Mouse (Mus musculus): ENCODE results near the gene Lrrc1. TPM values are rescaled to one million over a fixed set of nuclear protein-coding genes. Genes with fewer than 3 reads are reported as not detected.

Lrrc1 gene
- polyA plus RNA-seq, 1 experiment from 2014 or later: 6.8 TPM

GRCm38 (mm10) chr9:77537357-77537756 is 7.3 kb downstream of the Lrrc1 start:
- Histone ChIP-seq H3K4me2 (replicated peaks) (no peak overlapping the region), H3K27ac (no peak overlapping the region), H3K4me1 (peaks cover 11% of the 10 kb centered on the region; the same call in 1 of the 2 replicates), H3K9me3 (no peaks in the 10 kb centered on the region), H3K27me3 (replicated peaks) (no peaks in the 10 kb centered on the region), H3K36me3 (no peaks in the 10 kb centered on the region), H3K9ac (no peak overlapping the region), H3K4me3 (no peak overlapping the region)
- 89% methylated on average over 10 of the region's 10 CpGs for WGBS
- ATAC-seq (ENCODE audit: low FRiP score, low read depth): no peak

- Histone ChIP-seq H3K9ac (no peak overlapping the region), H3K27ac (no peak overlapping the region), H3K36me3 (no peaks in the 10 kb centered on the region), H3K4me3 (no peak overlapping the region), H3K4me1 (peaks cover 11% of the 10 kb centered on the region; the same call in 1 of the 2 replicates), H3K4me2 (replicated peaks) (no peak overlapping the region), H3K27me3 (replicated peaks) (no peaks in the 10 kb centered on the region), H3K9me3 (no peaks in the 10 kb centered on the region)
- no peak for ATAC-seq (ENCODE audit: low FRiP score, low read depth)
- WGBS: 88% methylated on average over 7 of the region's 7 CpGs
Observed at GRCm38 (mm10) chr9:77536832-77537231, 7.8 kb downstream of the Lrrc1 start.

GRCm38 (mm10) chr9:77536286-77536685 is 8.4 kb downstream of the Lrrc1 start:
- Histone ChIP-seq H3K27me3 (replicated peaks) (no peaks in the 10 kb centered on the region), H3K4me3 (no peak overlapping the region), H3K4me2 (replicated peaks) (no peak overlapping the region), H3K36me3 (no peaks in the 10 kb centered on the region), H3K27ac (no peak overlapping the region), H3K4me1 (peaks cover 11% of the 10 kb centered on the region; the same call in 1 of the 2 replicates), H3K9ac (no peak overlapping the region), H3K9me3 (no peaks in the 10 kb centered on the region)
- no peak for ATAC-seq (ENCODE audit: low FRiP score, low read depth)
- WGBS: 80% methylated on average over 6 of the region's 6 CpGs

- 41% methylated on average over 17 of the region's 17 CpGs for WGBS
- peaks cover 11% of the 10 kb centered on the region; the same call in 1 of the 2 replicates for H3K4me1 ChIP-seq
- no peak overlapping the region for H3K27ac ChIP-seq
- H3K9me3 ChIP-seq: no peaks in the 10 kb centered on the region
- H3K4me2 ChIP-seq (replicated peaks): no peak overlapping the region
- H3K27me3 ChIP-seq (replicated peaks): no peaks in the 10 kb centered on the region
- H3K9ac ChIP-seq: no peak overlapping the region
- ATAC-seq (ENCODE audit: low FRiP score, low read depth): no peak
- H3K4me3 ChIP-seq: no peak overlapping the region
- no peaks in the 10 kb centered on the region for H3K36me3 ChIP-seq
Observed at GRCm38 (mm10) chr9:77535021-77535744, 9.5 kb downstream of the Lrrc1 start.

GRCm38 (mm10) chr9:77528379-77529041 is 16.2 kb downstream of the Lrrc1 start:
- Histone ChIP-seq H3K9ac (no peak overlapping the region), H3K4me1 (0 out of 2 replicates have a peak, but pooled peaks cover 4% of the 10 kb centered on the region), H3K4me2 (replicated peaks) (no peak overlapping the region), H3K27me3 (replicated peaks) (no peaks in the 10 kb centered on the region), H3K36me3 (no peaks in the 10 kb centered on the region), H3K27ac (no peak overlapping the region), H3K4me3 (no peak overlapping the region), H3K9me3 (no peaks in the 10 kb centered on the region)
- WGBS: 94% methylated on average over 5 of the region's 5 CpGs
- no peak for ATAC-seq (ENCODE audit: low FRiP score, low read depth)

- H3K4me3 ChIP-seq: no peak overlapping the region
- no peaks in the 10 kb centered on the region for H3K36me3 ChIP-seq
- no peaks in the 10 kb centered on the region for H3K27me3 ChIP-seq (replicated peaks)
- 88% methylated on average over 6 of the region's 6 CpGs for WGBS
- no peak for ATAC-seq (ENCODE audit: low FRiP score, low read depth)
- H3K4me2 ChIP-seq (replicated peaks): no peak overlapping the region
- H3K4me1 ChIP-seq: 0 out of 2 replicates have a peak, but pooled peaks cover 4% of the 10 kb centered on the region
- no peaks in the 10 kb centered on the region for H3K9me3 ChIP-seq
- H3K9ac ChIP-seq: no peak overlapping the region
- no peak overlapping the region for H3K27ac ChIP-seq
Observed at GRCm38 (mm10) chr9:77527170-77527569, 17.5 kb downstream of the Lrrc1 start.

GRCm38 (mm10) chr9:77526715-77527114 is 18.0 kb downstream of the Lrrc1 start:
- Histone ChIP-seq H3K27me3 (replicated peaks) (no peaks in the 10 kb centered on the region), H3K4me1 (0 out of 2 replicates have a peak, but pooled peaks cover 4% of the 10 kb centered on the region), H3K9ac (no peak overlapping the region), H3K36me3 (no peaks in the 10 kb centered on the region), H3K9me3 (no peaks in the 10 kb centered on the region), H3K27ac (no peak overlapping the region), H3K4me2 (replicated peaks) (no peak overlapping the region), H3K4me3 (no peak overlapping the region)
- no peak for ATAC-seq (ENCODE audit: low FRiP score, low read depth)
- 86% methylated on average over 2 of the region's 2 CpGs for WGBS

GRCm38 (mm10) chr9:77525595-77526295 is 18.9 kb downstream of the Lrrc1 start:
- ATAC-seq (ENCODE audit: low FRiP score, low read depth): no peak
- Histone ChIP-seq H3K9me3 (no peaks in the 10 kb centered on the region), H3K9ac (no peak overlapping the region), H3K27ac (no peak overlapping the region), H3K4me2 (replicated peaks) (no peak overlapping the region), H3K4me1 (0 out of 2 replicates have a peak, but pooled peaks cover 4% of the 10 kb centered on the region), H3K27me3 (replicated peaks) (no peaks in the 10 kb centered on the region), H3K4me3 (no peak overlapping the region), H3K36me3 (no peaks in the 10 kb centered on the region)
- WGBS: 88% methylated on average over 16 of the region's 16 CpGs

- Histone ChIP-seq H3K4me3 (no peak overlapping the region), H3K4me1 (0 out of 2 replicates have a peak, but pooled peaks cover 4% of the 10 kb centered on the region), H3K9me3 (no peaks in the 10 kb centered on the region), H3K27ac (no peak overlapping the region), H3K4me2 (replicated peaks) (no peak overlapping the region), H3K36me3 (no peaks in the 10 kb centered on the region), H3K27me3 (replicated peaks) (no peaks in the 10 kb centered on the region), H3K9ac (no peak overlapping the region)
- no peak for ATAC-seq (ENCODE audit: low FRiP score, low read depth)
- 94% methylated on average over 4 of the region's 4 CpGs for WGBS
Observed at GRCm38 (mm10) chr9:77523793-77524192, 20.9 kb downstream of the Lrrc1 start.

GRCm38 (mm10) chr9:77522476-77522875 is 22.2 kb downstream of the Lrrc1 start:
- 94% methylated on average over 3 of the region's 3 CpGs for WGBS
- H3K27me3 ChIP-seq (replicated peaks): no peaks in the 10 kb centered on the region
- no peaks in the 10 kb centered on the region for H3K9me3 ChIP-seq
- H3K27ac ChIP-seq: no peak overlapping the region
- H3K9ac ChIP-seq: no peak overlapping the region
- H3K4me3 ChIP-seq: no peak overlapping the region
- H3K36me3 ChIP-seq: no peaks in the 10 kb centered on the region
- no peak for ATAC-seq (ENCODE audit: low FRiP score, low read depth)
- H3K4me2 ChIP-seq (replicated peaks): no peak overlapping the region
- 0 out of 2 replicates have a peak, but pooled peaks cover 4% of the 10 kb centered on the region for H3K4me1 ChIP-seq

- no peak overlapping the region for H3K4me3 ChIP-seq
- no peaks in the 10 kb centered on the region for H3K27me3 ChIP-seq (replicated peaks)
- H3K4me2 ChIP-seq (replicated peaks): no peak overlapping the region
- no peaks in the 10 kb centered on the region for H3K9me3 ChIP-seq
- H3K4me1 ChIP-seq: no peaks in the 10 kb centered on the region
- no peak overlapping the region for H3K27ac ChIP-seq
- no peak overlapping the region for H3K9ac ChIP-seq
- WGBS: 91% methylated on average over 2 of the region's 2 CpGs
- ATAC-seq (ENCODE audit: low FRiP score, low read depth): no peak
- no peaks in the 10 kb centered on the region for H3K36me3 ChIP-seq
Observed at GRCm38 (mm10) chr9:77519198-77519597, 25.5 kb downstream of the Lrrc1 start.

- Histone ChIP-seq H3K4me1 (no peaks in the 10 kb centered on the region), H3K9ac (no peak overlapping the region), H3K27ac (no peak overlapping the region), H3K4me2 (replicated peaks) (no peak overlapping the region), H3K4me3 (no peak overlapping the region), H3K27me3 (replicated peaks) (no peaks in the 10 kb centered on the region), H3K9me3 (no peaks in the 10 kb centered on the region), H3K36me3 (no peaks in the 10 kb centered on the region)
- 81% methylated on average over 7 of the region's 7 CpGs for WGBS
- no peak for ATAC-seq (ENCODE audit: low FRiP score, low read depth)
Observed at GRCm38 (mm10) chr9:77516782-77517364, 27.8 kb downstream of the Lrrc1 start.
